Mouse (Mus musculus) right cerebral cortex, adult 2 months (tissue): ENCODE results near the gene Rita1.

Experiments
- DNase-seq, 2 experiments: peaks; one replicate each; pipeline ENCODE4 v3.0.0; 2021 to 2022; ENCODE audit warnings: low spot score in 2 of 2

Rita1 gene

GRCm38 (mm10) chr5:120612442-120612821, at the start of gene Rita1, which contains the start of gene Ddx54:
Gene Rita1, minus strand, starts transcription at chr5:120612589.
Gene Ddx54, plus strand, starts transcription at chr5:120612739.
- DNase-seq, result peak; percentile 98 to 99

GRCm38 (mm10) chr5:120660816-120661215, 48.4 kb upstream of the Rita1 start:
- DNase-seq, result peak in 1 of 2 experiments; percentile 63

DNA sequence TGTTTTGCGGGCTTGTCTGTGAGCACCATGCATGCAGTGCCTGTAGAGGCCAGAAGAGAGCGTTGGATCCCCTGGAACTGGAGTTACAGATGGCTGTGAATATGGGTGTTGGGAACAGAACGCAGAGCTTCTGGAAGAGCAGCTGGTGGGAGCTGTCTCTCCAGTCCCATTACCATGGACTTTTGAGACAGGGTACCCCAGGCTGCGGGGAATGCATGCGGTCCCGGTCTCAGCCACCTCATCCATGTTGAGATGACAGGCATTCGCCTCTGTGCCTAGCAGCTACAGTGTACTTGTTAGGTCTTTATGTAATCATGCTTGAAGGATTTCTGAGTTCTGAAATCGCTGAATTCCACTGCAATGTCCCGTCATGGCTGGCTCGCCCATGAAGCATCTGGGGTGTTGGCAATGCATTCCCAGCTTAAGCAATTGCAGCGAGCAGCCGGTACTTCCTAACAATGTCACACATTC, 43.9 kb upstream of the Rita1 start:
- peak; percentile 53 to 63 for DNase-seq

DNA sequence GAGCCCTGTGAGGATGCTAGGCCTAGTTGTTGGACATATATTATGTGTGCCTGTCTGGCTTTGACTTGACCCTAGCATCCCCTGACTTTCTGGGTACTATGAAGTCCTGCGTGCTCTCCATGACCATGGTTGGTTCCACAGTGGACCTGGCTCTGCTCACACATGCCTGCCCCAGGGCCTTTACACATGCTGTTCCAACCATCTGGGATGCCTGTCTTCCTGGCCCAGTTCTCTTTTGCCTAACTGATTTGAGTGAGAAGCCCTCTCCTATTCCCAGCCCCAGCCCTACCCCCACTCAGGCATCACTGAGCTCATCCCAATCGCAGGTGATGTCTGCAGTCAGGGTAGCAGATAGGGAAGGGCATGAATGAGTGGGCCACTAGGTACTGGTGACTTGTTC, 41.5 kb upstream of the Rita1 start:
- DNase-seq, result no peak

- peak; percentile 46 to 56 for DNase-seq
These were observed 40.7 kb upstream of the Rita1 start for GRCm38 (mm10) chr5:120652915-120653701.

DNA sequence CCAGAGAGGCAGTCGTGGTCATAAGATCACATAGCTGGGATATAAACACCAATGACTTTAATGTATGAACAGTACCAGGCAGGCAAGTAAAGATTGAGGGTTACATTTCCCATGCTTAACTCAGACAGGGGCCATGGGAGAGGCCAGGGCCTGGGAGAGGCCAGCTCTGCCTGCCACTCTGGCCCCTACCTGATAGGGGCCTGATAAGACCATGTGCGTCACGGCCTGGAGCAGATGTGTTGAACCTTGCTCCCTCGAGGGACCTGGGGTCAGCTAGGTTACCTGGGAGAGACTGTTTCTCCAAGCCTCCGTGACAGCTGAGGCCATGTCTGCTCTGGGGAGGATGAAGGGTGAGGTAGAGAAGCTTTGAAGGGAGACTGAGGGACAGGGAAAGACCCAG, 38.8 kb upstream of the Rita1 start:
- DNase-seq, result no peak

- no peak for DNase-seq
These were observed 37.5 kb upstream of the Rita1 start for GRCm38 (mm10) chr5:120649938-120650337.

DNA sequence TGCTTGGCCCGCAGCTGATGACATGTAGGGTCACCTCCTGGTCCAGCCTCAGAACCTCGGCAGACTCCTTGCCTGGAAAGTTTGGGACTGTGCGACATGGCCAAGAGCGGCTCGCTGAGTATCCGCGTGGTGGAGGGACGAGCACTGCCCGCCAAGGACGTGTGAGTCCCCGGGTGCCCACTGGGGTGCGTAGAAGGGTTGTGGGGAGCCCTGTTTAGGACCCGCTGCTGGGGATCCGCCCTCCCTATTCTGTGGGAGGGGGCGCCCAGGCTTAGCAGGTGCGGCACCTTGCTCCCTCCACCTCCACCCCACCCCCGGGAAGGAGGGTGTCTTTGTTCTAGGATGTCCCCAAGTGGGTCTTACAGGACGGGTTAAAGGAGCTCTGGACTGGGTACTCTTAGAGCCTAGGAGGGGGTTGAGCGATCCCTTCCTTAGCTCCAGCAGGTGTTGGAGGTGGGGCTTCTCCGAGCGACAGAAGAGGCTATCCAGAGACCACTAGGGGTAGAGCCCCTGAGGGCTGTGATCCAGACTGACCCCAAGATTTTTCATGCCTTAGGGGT, 37.1 kb upstream of the Rita1 start:
- peak; percentile 40 for DNase-seq

DNA sequence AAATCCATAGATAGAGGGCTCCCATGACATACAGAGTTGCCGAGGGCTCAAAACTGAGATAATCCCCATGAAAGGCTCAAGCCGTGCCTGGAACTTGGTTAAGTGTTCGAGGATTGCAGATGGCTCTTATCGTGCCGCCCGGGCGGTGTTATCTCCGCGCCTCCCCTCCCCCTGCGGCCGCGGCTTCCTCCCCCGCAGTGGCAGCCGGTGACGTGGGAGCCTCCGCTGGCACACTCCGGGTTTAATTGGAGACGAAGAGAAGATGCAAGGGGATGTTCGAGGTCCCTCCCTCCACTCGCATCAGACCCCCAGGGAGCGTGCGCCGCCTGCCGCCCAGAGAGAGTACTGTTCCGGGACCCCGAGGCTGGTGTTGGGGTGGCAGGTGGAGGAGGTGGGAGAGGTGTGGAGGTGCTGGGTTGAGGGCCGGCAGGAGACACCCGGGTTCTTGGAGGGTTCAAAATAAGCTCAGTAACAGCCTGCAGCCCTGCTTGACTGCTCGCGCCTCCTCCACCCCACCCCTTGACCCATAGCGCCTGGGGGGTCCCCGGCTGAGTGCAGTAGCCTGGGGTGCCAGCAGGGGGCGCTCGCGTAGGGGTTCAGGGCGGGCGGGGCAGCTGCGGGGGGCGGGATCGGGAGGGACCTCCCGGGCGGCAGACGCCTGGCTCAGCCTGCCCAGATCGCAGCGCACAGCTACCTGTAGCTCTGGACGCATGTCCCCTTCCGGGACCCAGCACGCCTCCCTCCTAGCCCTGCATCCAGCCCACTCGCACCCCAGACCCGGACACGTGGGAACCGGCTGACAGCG, 36.4 kb upstream of the Rita1 start, which contains the start of gene Rasal1:
TSS of gene Rasal1 (plus strand) at position 244 of the 805 bp plus-strand sequence.
- DNase-seq, result peak; percentile 79 to 82

- peak; percentile 29 to 48 for DNase-seq
These were observed 35.6 kb upstream of the Rita1 start for GRCm38 (mm10) chr5:120647814-120648491.

GRCm38 (mm10) chr5:120647361-120647760, 35.0 kb upstream of the Rita1 start:
- DNase-seq, result no peak

GRCm38 (mm10) chr5:120645851-120646250, 33.5 kb upstream of the Rita1 start:
- DNase-seq, result no peak

DNA sequence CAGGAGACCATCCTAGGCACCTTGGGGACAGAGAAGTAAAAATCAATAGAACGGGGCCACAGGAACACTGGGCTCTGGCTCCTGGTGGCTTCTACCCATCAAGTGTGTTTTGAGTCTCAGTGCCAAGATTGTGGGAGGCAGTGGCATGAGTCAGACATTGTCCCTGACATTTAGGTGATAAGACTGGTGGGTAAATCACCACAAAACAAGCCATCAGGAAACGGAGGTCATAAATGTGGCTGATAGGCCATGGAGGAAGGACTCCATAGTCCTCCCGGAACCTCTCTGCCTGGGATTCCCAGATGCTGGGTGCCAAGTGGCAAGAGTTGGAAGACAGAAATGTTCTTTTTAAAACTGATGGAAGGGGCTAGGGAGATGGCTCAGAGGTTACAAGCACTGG, 31.8 kb upstream of the Rita1 start:
- DNase-seq, result no peak

DNA sequence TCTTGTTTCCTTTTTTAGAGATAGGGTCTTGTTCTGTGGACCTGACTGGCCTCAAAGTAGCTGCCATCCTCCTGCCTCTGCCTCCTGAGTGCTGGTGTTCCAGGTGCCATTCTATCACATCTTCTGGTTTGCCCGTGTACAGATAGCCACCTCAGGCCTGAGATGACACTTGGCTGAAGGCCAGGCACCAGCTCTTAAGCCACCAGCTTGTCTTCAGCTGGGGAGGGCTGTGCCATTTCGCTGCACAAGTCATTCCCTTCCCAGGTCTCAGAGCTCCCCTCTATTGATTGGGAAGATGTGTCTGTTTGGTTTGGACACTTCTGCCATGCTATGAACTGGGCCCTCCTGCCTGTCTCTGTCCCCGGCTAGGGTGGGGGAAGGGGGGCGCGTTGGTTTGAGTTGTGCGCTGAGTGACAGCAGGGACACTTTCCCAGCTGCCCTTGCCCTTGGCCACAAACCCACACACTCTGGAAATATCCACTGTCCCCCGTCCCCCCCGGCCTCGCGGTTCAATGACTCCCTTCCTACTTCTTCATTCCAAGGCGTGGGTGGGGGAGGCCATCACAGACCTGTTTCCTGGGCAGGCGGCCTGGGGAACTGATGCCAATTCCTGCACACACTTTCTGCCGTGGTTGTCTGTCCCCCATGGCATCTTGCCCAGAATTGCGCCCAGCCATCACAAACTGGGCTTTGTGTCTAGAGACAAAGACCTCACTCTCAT, 31.1 kb upstream of the Rita1 start:
- DNase-seq, result no peak

DNA sequence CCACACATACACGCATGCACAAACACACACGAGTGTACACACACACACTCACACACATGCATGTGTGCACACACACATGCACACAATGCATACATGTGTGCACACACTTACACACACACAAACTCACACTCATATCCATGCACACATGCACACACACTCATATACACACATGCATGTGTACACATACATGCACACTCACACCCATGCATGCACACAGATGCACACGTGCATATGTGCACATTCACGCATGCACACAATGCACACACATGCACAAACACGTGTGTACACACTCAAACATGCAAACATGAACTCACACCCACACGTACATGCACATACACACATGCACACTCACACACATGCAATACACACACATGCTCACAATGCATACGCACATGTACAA, 27.7 kb upstream of the Rita1 start:
- DNase-seq, result no peak

GRCm38 (mm10) chr5:120635633-120636032, 23.2 kb upstream of the Rita1 start:
- DNase-seq, result no peak

GRCm38 (mm10) chr5:120634860-120635259, 22.5 kb upstream of the Rita1 start:
- DNase-seq, result no peak

DNA sequence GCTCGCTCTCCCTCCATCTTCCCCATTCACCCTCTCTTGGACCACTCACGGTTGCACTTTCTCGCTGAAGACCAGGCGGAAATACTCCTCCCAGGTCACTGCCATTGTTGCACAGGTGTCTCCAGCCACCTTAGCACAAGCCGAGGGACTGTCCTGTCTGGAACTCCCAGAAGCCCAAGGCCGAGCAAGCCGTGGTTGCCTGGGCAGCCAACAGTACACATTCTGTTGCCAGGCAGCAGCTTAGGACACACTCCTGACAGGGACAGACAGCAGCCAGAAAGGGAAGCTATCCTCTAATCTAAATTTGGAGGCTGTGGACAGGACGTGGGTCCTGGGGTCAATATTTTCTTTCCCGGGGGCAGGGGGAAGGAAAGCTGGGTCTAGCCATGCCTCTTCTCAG, 21.7 kb upstream of the Rita1 start, which contains the start of gene Cfap73:
TSS of gene Cfap73 (minus strand) at position 105 of the 400 bp plus-strand sequence.
- DNase-seq, result no peak

- no peak for DNase-seq
These were observed 19.5 kb upstream of the Rita1 start for GRCm38 (mm10) chr5:120631892-120632291.

GRCm38 (mm10) chr5:120631128-120631527, 18.7 kb upstream of the Rita1 start:
- no peak for DNase-seq

- DNase-seq, result no peak
These were observed 16.2 kb upstream of the Rita1 start for GRCm38 (mm10) chr5:120628624-120629023.
